Mouse (Mus musculus) ES-Bruce4 (cell line): ENCODE data around the gene Tmem39b.

ENCODE experiments used
- CTCF ChIP-seq: IDR thresholded peaks from one replicate; pipeline ENCODE4 v1.8.1; 2011; ENCODE audit warnings: low read depth, low read length
- EP300 ChIP-seq: IDR thresholded peaks from 2 replicates; pipeline ENCODE4 v1.6.1; 2011; ENCODE audit warnings: low read depth, low read length; ENCODE audit not compliant: insufficient read depth
- POLR2A ChIP-seq: IDR thresholded peaks from one replicate; pipeline ENCODE4 v1.8.1; 2011; ENCODE audit warnings: low read length; ENCODE audit not compliant: insufficient read depth

DNA sequence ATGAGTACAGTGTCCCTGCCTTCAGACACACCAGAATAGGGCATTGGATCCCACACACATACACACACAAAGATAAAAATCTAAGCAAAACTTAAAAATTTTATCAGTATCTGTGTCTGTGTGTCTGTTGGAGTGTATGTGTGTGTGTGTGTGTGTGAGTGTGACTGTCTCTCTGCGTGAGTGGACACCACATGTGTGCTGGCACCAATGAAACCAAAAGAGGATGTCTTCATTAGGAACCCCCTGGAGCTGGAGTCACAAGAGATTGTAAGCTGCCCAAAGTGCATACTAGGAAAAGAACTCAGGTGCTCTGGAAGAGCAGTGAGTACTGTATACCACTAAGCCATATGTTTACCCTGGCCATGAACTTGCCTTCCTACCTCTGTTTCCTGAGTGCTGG lies 49.5 kb upstream of the Tmem39b start:
- TF ChIP-seq EP300 (no peak), CTCF (no peak), POLR2A (no peak)
